Mouse (Mus musculus): ENCODE results near the gene Gm1123.

The Gm1123 gene

DNA sequence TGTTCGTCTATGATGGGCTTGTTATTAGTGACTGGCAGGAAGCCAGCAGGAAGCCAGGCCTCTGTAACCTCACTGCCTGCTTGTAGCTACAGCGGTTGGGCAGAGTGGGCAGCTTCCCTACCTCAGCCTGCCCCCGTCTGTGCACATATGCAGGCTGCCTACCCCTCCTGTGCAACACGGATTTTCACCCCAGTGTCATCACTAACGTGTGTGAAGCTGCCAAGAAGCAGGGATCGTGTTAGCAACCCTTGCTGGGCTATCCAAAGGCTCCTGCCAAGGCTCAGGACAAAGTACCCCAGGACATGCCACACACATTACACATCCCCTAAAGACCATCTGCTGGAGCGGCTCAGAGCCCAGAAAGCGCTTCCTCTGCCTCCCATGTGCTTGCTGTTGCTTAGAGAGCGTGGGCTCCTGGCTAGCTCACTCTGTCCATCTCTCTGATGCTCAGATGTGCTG is 35.6 kb downstream of the Gm1123 start:
- DNase-seq: peak; percentile 76 to 78

DNA sequence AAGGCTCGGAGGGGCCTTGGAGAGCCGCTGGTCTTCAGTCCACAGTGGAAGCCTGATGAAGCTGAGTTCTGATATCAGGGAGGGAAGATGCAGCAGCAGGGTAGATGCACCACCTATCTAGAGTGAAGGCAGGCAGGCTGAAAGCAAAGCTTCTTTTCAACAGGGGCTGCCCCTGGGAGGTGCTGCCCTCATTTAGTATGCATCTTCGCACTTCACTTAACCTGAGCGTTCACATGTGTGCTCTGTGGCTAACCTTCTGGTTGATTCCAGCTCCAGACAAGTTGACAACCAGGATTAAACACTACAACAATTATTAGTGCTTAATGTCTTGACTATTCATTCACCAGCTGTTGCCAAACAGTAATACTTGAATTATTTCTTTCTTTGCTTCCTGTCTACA is 41.4 kb downstream of the Gm1123 start:
- no peak for DNase-seq

DNA sequence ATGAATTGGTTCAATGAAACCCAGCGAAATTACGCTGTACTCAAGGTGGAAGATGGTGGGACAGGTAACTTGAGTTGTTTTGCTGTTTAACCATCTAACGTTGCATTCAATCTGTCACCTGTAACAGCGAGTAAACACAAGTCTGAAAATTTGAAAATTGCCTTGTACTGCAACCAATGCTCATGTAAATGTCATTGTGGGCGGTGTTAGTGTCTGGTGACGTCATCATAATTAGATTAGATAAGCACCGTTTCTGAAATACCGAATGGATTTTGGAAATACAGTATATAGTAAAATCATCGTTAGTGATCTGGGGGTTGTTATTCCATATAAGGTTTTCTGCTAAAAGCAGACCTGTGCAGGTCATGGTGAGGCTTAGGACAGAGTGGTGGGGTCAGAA is 48.4 kb downstream of the Gm1123 start:
- no peak for DNase-seq

DNA sequence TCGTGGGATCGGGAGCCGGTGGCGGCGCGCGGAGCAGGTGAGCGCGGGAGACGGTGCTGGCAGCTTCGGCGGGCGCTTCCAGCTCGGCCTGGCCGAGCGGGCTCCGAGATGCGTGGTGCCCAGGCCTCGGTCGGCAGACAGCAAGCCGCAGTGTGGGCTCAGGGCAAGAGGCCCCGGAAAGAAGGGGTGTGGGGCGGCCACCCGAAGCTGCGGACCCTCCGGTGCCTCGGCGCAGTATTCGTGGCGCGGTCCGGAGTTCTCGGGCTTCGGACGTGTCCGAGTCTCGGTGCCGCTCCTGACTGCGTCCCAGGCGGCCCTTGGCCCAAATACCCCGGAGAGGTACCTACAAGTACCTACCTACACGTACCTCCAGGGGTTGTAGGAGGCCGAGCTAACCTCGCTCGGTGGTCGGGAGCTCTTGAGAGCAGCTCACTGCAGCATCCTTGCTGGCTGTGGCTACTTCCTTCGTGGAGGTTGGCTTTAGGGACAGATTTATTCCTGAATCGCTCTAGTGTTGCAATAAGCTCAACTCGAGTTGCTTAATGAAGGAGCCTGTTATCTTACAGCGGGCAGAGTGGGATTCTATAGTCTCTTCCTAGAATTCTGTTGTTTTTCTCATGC is 48.9 kb downstream of the Gm1123 start:
- no peak for DNase-seq

- peak; percentile 100 for DNase-seq
Measured at GRCm38 (mm10) chr9:98985800-98986475, 49.6 kb downstream of the Gm1123 start, which contains the start of gene Faim. Faim (plus strand) TSS chr9:98986373.

DNA sequence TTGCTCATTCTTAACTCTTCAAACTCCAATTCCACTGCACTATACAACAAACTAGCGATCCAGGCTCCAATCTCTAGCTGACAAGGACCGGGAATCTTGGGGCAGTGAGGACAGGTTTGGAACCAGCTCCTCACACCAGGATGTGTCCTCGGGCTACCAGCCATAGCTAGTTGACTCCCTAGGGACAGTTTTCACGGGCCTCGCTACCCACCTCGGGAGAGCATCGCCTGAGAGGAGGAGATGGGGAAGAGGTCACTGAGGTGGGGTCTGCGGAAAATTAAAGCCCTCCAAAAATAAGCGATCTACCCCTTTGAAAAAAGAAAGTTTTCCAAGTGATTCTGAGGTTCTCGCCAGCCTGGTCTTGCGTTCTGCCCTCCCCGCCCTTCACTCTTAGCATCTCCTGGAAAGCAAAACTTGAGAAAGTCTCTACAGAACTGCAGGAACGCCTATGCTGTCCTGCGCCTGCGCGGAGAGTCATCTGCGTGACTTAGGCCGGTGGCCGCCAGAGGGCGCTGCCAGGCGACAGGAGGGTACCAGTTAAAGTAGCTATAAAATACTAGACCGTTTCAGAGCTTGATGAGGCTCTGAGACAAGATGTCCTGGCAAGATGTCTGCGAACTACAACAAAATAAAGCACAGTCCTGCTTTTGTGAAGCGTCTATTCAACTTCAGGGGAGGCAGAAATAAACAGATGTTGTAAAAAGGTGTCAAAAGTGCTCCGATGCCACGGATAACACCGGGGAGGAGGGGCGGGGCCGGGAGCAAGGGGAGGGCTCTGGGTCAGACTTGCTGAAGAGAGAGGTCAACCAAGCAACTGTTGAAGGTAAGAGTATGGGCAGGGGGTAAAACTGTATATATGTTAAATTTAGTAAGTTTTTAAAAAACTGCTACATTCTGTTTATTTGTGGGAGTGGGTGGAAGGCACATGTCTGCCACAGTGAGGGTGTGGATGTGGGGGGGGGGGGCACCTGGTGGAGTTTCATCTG is 55.8 kb downstream of the Gm1123 start:
- peak; percentile 89 to 90 for DNase-seq

DNA sequence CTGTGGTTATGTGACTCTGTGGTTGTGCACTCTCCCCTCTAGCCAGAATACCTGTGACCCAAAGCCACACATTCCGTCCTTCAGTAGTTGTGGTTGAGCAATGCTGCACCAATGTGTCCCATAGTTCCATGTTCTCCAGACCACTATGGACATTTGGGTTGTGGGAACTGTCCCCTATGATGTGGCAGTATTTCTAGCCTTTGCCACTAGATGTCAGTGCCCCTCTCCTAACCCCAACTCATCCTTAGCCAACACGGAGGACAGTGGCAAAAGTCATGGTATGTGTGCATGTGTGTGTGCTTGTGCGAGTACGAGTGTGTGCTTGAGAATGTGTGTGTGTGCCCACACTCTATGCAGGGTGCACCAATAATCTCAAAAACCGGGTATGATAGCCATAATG is 59.0 kb downstream of the Gm1123 start:
- DNase-seq: no peak

DNA sequence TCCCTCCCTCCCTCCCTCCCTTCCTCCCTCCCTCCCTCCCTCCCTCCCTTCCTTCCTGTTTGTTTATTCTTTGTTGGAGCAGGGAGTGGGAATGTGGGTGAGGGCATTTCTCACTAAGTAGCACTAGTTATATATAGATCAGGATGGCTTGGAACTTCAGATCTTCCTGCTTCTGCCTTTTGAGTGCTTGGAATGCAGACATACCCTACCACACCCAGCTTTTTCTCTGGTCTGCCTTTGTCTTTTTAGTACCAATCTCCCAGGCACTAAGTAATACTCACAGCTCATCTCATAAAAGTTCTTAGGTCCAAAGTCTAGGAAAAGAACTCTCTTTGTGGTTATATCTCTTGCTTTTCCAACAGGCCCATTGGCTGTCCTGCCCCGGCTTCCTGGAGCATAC is 59.4 kb downstream of the Gm1123 start:
- no peak for DNase-seq

GRCm38 (mm10) chr9:98974898-98975297 is 60.6 kb downstream of the Gm1123 start:
- no peak for DNase-seq

DNA sequence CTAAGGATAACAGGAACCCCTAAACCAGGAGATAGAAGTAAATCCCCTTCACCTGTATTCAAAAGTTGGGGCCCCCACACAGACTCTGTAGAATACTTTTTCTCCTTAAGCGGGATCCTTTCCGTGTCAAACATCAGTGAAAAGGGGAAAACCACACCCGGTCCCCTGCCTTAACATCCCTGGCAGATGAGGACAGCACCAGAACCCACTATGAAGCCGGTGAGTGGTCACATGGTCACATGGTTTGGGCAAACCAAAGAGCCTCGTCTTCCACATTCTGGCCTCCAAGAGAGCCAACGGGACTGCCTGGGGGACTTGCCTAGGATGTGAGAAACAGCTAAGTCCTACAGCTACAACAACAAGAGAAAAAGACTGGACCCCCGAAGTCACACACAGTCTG is 62.0 kb downstream of the Gm1123 start:
- DNase-seq: no peak

DNA sequence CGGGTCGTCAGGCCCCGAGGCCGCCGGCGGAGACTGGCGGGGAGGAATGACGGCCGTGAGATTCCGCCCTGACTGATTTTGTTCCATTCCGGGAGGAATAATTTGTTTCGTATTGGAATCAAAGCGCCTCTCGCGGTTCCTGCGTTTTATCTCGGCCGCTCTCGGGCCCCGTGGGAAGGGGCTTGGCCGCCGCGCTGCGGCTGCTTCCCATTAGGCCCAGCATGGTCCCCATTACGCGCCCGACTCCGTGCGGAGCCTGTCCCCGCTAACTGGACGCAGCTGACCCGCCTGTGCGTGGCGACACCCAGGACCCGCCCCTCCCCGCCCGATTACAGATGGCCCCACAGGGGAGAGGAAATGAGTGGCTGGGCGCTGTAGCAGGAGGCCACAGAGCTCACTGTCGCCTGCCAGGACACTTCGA is 62.4 kb downstream of the Gm1123 start:
- no peak for DNase-seq

- peak in 1 of 2 experiments; percentile 32 for DNase-seq
Measured at GRCm38 (mm10) chr9:98965084-98965483, 70.4 kb downstream of the Gm1123 start.

- no peak for DNase-seq
Measured at GRCm38 (mm10) chr9:98963661-98964060, 71.9 kb downstream of the Gm1123 start.

GRCm38 (mm10) chr9:98962478-98963142 is 72.9 kb downstream of the Gm1123 start:
- no peak for DNase-seq

GRCm38 (mm10) chr9:98961591-98962477 is 73.7 kb downstream of the Gm1123 start:
- DNase-seq: no peak

- DNase-seq: no peak
Measured at GRCm38 (mm10) chr9:98960348-98960747, 75.2 kb downstream of the Gm1123 start.

DNA sequence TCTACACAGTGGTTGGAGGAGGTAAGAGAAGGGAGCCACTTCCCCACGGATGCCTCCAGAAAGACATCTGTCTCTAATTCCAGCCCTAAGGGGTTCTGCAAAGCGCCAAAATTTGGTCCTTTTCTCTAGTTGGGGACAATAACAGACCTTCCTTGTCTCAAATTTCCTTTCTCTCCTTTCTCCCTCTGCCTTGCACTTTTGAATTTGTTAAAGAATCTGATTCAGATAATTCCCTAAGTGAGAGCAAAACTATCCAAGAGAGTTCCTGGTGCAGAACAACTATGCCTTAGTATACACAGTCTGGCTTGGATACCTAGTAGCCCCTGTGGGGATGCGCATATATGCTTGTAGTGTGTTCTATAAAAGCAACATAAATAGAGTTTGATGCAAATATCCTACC is 75.7 kb downstream of the Gm1123 start:
- no peak for DNase-seq

DNA sequence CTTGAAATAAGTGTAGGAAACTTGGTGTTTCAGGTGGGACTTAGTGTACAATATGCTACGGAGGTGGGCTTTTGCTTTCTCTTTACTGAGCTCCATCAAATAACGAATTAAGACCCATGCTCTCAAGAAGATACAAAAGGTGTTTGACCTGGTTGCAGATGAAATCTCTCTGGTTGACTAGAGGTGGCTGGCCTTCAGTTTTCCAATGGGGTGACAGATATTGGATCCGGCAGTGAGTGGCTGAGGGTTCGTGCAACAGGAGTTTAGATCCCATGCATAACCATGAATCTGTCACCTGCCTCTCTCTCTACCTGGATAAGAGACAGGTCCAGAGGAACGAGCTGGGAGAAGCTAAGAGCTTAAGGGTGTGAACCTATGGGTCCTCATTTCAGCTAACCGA is 76.9 kb downstream of the Gm1123 start:
- no peak for DNase-seq

- no peak for DNase-seq
Measured at GRCm38 (mm10) chr9:98957751-98958351, 77.7 kb downstream of the Gm1123 start.

Measured in cerebellum, postnatal 36 days (tissue).